Mouse (Mus musculus) layer of hippocampus, adult 11-12 months (tissue): ENCODE measurements at regions not wholly inside any gene's neighbourhood (a gene's known extent, or its start where the extent isn't known, plus 50 kb on each side); places are given as distances from the start of the nearest gene placed in this dataset.

Experiments used
- DNase-seq: peaks from one replicate; pipeline ENCODE4 v3.0.0; 2022; ENCODE audit warnings: low spot score

DNA sequence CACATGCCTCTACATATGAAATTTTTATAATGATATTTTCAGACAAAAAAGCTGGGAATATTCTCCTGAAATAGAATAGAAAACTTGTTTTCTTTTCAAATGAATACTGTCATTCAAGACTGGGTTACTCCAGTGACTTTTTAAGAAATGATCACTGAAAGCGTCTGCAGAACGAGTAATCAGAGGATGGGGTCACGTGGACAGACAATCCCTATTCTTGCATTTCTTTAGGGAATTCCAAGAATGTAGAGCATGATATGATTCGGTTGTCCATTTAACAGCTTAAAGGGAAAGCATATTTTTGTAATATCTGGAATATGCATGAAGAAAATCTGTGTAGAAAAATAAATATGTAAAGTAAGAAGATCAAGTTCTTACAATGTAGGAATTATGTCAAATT, 65.6 kb downstream of the 4933402N22Rik start:
- no peak for DNase-seq

DNA sequence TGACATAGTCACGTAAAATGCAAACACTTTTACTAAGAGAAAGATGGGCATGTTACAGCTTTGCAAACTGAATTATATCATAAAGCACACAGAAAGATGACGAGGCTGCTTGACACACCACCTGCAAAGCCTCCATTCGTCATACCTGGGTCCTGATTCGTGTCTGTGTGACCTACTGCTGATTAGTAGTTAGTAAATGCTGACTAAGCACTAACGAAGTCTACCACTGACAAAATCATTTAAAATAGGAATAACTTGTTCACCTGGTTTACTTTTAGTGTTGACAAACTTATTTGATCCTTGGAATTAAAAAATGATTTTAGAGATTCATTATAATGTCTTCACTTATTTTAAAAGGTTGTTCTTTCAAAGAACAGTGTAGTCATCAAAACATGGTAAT, 71.3 kb downstream of the 4933402N22Rik start:
- DNase-seq: no peak

DNA sequence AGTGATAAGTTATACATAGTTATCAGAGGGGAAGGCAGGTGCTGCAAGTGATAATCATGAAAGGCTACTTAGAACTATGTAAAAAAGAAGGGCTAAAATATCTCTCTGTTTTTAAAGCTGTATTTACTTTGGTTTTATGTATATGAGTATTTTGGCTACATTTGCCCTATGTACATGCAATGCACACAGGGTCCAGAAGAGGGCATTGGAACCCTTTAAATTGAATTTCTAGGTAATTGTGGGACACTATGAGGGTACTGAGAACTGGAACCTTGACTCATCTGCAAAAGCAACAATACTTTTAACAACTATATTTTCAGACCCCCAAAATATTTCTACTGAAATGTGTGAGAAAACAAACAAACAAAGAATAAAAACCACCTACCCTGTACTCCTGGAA, 82.9 kb downstream of the 4933402N22Rik start:
- DNase-seq: no peak

DNA sequence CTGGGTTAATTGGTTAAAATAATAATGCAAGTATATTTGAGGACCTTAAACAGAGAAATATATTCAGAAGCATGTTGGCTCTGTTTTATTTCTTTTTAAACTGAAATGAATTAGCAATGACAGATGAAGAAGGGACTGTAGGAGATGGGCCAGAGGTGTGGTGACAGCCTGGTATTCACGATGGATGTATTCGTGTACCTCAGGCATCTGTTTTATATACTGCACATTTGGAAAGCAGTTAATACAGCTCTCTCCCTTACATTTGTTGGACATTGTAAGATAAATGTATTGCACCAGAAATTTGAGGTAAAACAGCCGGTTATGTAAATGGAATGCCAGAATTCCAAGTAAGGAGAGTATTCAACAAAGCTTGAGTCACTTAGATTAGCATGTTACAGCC, 88.6 kb downstream of the 4933402N22Rik start:
- no peak for DNase-seq

DNA sequence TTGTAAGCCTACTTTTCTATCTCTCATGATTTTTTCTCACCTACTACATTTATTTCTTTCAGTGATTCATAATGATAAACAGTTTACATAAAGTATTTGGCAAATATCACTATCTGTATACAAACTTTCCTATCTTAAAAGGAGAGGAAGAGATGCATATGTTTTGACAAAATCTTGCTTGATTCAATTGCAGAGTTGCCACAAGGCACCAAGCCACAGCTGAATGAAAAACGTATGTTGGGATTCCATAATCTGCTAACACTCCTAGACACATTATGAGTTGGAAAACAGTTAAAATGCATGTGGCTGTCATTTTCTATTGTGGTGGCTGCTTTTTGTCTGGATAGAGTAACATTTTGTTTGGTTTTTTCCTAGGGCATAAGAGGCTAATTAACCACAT, 98.5 kb downstream of the 4933402N22Rik start:
- no peak for DNase-seq

DNA sequence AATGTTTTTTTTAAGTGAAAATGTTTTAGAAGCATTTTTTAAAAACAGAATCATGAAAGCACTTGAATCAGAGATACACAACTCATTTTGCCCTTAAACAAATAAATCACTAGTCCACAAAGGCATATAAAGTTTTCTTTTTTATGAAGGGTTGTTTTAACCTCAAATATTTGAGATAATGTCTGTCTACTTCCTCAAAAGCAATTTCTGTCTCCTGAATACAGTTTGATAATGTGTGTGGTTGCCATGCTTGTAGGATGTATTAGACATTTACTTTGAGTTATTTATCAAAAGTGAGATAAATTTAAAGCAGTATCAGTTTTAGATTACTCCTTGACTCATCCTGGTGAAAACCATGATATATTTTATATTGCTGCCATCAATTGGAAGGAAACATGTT, 102.6 kb downstream of the 4933402N22Rik start:
- DNase-seq: no peak

DNA sequence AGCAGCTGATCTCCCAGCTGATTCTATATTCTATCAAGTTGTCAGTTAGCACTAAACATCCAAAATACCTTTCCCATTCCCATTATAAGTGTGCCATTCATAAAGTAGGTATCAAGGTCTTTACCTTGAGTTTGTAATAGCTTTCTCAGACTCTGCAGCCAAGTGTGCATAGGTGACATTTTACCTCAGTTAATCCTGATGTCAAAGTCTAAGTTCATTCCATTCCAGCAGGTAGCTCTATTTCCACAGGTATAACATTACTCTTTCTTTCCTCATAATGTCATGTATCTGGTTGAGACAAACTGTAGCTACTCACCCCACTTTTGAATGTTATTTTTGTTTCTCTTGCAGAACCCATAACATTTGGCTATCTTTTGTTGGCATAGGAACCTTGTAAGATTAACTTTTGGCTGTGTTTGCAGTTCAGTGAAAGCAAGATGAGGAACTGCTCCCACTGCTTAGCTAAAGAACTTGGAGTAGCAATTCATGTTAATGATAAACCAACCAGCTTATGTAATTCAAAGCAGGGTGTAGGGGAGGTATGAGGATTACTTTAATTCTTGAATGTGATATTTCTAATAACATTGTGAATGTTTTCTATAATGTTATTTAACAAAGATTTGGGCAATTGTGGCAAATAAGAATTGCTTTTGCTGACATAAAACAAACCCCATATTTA, 107.0 kb downstream of the 4933402N22Rik start:
- DNase-seq: no peak

DNA sequence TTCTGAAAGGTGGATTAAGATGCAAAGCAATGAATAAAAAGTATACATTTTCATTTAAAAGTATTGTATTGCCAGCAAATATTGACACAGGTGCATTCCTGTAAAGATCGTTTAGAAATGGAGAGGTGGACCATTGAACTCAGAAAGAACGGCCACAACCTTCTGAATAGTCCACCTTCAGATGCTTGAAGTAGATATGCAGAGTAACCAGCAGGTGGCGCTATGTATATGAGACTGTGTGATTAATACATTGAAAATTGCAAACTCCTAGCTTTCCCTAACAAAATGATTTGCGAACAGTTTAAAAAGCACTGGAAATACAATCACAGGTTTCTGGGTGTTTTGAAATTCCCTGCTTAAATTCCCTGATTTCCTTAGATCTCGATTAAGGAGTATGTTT, 112.2 kb downstream of the 4933402N22Rik start:
- DNase-seq: peak; percentile 50

DNA sequence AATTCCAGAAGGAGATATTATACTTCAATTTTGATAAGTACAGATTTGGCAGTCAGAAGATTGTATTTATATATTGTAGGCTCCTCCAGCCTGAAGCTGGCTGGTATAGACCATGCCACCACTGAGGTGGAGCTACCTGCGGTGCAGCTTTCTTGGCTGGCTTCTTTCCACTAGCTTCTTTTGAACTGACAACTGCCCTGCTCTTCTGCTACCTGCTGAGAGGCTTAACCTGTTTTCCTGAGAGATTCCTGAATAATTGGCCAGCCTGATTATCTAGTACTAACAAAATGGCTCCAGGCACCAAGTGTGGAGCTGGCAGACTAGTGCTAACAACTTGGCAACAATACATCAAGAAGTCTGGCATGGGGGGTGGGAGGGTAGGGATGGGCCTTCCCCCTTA, 132.0 kb downstream of the 4933402N22Rik start:
- DNase-seq: no peak

DNA sequence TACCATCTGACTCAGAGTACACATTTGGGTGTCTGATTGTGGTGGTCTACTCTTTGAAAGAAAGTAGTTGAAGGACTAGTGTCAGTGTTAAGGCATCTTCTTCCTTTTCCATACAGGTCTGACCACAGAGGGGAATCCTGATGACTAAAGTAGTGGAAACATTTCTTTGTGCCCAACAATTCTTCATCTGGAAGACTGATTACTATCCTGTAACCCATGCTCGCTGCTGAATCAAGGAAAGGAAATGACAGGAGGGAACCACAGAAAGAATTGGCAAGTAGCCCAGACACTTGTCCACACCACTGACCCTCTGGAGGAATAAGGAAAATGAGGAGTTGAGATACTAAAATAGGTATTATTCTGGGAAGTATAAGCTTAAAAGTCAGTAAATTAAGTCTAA, 162.3 kb downstream of the 4933402N22Rik start:
- DNase-seq: no peak

DNA sequence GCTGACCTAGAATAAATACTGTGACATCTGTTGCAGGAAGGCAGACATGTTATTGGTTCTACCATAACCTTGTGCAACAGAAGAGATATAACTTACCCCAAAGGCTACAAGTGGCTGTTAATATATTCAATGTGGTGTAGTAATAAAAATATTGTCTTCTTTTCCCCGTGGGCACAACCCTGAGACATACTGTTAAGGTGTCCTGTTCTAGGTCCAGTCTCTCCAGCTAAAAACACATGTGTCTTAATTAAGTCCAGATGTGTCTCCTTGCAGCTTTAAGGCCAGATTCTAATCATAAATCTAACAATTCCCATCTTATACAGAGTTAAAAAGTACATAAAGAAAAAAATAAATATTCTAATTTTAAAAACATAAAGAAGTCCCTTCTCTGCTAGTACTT, 175.8 kb downstream of the 4933402N22Rik start:
- no peak for DNase-seq

DNA sequence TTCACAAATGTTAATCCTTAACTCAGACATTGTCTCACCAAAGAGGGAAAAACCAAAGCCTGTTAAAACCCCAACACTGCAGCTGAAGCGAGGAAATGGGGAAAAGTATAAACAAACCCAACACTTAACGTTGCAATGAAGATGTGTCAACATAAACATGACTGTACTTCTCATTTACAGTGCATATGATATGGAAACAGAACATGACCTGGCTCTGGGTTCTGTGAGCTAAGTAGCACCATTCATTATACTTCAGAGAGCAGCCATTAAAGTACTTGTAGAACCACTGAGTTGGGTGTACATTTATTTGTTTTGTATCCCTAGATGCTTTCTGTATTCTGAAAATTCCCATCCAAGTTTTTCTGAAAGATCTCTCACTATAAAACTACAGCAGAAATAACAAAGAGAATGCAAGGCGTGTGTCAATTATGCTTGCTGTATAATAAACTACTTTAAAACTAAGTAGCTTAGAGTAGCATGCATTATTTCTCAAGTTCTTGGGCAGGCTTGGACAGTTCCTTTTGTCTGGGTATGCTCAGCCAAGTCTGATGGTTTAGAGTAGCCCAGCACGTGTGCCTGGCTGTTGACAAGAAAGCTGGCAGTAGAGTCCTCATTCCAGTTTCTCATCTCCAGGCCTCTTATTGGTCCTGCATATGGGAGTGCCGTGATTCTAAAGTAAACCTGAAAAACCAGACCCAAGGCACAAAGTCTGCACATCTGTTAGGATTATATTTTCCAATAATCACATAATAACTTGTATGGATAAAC, 198.9 kb downstream of the 4933402N22Rik start:
- no peak for DNase-seq

DNA sequence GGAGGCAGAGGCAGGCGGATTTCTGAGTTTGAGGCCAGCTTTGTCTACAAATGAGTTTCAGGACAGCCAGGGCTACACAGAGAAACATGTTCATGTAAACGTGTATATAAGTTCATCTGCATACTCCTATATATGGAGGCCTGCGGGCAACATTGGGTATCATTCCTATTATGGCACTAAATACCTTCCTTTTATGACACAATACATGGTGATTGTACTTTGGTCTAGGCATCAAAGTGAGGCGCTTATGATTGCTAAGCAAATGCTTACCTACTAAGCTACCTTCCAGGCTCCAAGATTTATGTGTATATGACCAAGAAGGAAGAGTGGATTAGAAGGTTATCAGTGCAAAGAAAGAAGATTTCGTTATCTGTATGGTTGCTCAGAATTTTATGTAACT, 207.1 kb downstream of the 4933402N22Rik start:
- DNase-seq: no peak

DNA sequence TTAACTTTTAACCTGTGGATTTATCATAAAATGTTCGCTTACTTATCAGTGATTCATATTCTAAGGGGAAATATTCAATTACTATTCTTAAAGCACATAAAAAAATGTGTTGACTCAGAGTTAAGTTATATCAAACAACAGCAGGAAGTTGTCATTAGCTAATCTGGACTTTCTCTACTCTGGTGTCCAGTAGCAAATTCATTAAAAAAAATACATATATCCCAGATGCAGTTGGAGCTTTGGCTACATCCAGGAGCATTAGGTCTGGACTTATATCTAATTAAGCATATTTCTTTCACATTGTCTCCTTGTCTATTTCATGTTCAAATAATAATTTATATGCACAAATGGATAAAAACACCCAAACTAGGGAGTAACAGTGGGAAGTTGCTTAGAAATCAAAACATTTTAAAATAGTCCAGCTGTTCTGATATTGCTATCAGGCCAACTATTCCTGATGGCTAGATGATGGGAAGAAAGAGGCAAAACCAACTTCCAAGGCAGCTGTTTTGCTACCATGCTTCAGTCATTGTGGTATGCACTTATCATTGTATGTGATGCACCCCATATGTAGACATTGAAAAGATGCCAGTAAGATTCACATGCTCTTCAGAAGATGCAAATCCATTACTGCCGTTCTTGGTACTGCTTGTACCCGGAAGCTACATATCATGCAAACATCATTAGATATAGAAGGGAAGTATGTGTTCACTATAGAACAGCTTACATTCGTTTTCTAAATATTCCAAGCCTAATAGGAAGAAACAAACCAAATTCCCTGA, 209.8 kb downstream of the 4933402N22Rik start:
- DNase-seq: no peak

DNA sequence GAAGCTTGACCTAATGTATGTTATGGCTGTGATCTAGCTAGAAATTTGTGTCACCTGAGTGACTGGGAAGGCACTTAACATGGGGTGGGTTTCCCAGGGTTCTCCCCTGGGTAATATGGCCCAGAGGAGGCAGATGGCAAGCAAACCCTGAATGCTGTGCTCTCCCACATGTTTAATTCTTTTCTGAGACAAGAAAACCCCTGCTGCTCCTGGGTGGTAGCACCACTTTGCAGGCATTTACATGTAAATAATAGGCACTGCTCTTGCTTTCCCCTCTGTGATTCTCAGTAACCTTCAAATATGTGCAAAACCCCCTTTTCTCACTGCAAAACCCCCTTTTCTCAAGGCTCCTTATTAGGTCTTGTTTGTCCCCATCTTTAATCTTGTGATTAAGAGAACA, 221.1 kb downstream of the 4933402N22Rik start:
- no peak for DNase-seq

DNA sequence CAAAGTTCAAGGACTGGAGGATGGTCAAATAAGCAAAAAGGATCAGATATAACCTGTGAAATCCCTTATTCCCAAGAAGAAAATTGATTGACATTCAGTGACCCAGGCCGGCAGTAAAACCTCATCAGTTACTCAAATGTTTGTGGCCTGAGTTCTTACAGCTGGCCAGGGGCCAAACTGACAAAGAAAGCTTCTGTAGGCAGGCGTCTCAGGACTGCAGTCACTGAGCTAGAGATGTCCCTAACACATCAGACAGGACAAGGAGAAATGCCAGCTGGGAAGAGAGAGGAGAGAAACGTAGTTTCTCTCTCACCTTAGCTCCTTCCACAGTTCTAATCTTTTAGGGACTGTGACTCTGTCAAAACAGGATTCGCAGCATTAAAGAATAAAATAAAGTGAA, 229.9 kb upstream of the Sema3d start:
- no peak for DNase-seq

DNA sequence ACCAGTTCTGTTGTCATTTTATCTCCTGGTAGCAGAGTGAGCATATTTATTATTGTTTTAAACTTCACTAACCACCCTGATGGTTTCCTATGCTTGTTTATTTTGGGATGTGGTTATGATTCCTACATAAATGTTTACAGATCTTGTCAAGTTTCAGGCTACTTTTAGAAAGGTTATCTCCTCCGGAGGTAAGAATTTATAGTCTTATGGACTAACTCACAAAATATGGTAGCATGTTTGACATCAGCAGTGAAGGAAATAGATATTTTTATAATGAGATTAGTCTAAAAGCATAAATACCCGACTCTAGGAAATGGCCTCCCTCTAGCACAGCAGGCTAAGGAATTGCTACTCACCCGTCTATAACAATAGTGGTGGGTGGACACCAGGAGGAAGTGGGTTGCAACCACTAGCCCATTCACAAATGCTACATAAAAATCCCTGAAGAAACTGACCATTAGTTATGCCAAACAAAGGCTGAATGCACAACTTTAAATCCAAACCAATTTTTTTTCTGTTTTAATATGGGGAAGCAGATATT, 228.6 kb upstream of the Sema3d start:
- DNase-seq: no peak

DNA sequence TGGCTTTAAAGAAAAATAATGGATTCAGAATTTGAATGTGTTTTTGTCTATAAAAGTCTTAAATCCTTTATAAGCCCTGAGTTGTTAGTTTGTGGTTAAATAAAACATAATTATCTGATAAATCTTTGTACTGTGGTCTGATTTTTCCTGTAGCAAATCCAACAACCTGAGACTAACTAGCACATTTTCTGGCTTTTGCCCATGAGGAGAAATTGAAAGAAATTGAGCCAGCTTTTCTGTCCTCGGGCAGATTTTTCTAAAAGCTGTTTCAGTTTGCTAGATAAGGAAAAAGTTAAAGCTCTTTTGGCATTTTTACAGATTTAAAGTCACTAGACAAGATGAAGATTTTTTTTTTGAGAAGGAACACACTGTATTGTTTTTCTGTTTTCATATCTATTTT, 191.5 kb upstream of the Sema3d start:
- no peak for DNase-seq

DNA sequence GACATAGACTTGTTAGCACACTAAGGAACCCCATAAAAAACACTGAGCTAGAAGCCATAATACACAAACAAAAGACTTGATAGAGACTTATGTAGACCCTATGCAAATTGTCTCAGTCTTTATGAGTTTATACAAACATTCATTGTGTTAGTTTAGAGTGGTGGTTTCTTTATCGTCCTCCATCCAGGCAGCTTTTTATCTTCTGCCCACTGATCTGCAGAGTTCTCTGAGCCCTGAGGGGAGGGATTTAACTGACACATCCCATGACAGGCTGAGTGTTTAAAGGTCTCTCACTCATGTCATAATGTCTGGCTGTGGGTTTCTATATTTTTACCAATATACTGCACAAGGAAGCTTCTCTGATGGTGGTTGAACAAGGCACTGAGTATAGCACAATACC, 175.7 kb upstream of the Sema3d start:
- DNase-seq: no peak

DNA sequence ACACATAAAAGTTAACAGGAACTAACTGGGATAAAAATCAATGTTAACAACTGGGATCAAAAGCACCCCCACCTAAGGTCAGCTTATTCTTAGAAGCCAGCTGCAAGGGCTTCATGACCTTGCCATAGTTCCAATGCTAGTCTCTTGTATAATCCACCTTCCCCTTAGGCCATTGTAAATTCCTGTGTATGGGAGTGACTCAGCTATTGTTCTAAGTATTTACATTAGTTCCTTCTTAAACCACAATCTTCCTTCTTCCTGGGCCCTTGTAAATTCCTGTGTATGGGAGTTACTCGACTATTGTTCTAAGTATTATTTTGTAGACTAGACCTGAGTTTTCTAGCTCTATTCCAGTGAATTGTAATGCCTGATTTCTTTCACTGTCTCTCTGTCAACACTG, 173.6 kb upstream of the Sema3d start:
- DNase-seq: no peak

DNA sequence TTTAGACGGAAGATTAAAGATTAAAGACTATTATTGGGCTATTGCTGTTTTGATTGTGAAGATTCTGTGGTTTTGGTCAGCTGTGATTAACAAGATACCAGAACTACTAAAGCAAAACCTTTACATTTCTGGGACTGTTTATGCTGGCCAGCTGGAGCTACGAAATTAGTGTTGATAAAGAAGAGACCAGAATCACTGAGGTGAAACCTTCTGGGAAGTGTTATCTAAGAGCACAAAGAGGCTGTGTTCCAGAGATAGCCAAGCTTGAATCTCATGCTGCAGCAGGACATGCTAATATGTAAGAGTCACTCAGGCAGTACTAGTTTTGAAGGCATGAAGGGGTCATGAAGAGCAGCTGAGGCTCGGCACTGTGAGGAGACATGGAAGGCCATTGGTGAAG, 169.7 kb upstream of the Sema3d start:
- DNase-seq: no peak

DNA sequence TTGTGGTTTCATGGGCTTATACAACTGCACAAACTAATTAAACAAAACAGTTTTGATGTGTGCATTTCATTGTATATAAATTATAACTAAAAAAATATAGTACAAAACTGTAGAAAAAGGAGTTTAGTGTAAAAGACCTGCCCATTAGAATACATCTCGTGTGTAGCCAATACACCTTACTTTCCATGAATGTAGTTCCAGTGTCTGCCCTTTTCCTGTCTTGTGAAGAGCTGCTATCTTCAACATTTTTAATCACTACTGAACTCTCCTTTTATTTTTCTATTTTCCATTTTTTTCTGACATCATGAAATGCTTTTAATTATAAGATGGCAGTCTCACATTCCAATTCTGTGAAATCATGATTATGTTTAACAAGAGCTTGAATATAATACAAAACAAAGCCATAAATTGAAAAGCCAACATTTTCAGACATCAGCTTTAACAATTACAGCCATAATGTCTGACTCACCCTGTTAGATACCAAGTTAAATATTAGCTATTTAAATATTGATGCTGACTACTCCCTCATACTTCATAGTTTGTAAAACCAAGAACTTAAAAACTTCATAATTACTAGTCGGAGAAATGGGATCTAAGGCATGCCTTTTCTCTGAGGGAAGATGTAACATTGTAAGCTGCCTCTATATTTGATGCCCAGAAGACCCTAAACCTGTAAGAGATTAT, 163.6 kb upstream of the Sema3d start:
- DNase-seq: no peak
